Mouse (Mus musculus) CH12.LX (cell line): ENCODE data around the gene H2-Oa.

ENCODE experiments used
- CTCF ChIP-seq, 2 experiments: IDR thresholded peaks in 1 of 2; conservative IDR thresholded peaks in 1 of 2; 2 replicates each; pipeline ENCODE4 v1.5.1; 2011 to 2012; ENCODE audit warnings: low read depth in 2 of 2, low read length in 2 of 2, improper control_type of control experiment in 1 of 2, inconsistent platforms in 1 of 2, mild to moderate bottlenecking in 1 of 2, moderate library complexity in 1 of 2
- EP300 ChIP-seq: IDR thresholded peaks from 2 replicates; pipeline ENCODE4 v1.6.1; 2011; ENCODE audit warnings: low read length, improper control_type of control experiment
- KAT2A ChIP-seq: IDR thresholded peaks from 2 replicates; pipeline ENCODE4 v1.6.1; 2012; ENCODE audit warnings: low read length, improper control_type of control experiment, inconsistent platforms; ENCODE audit not compliant: insufficient replicate concordance

DNA sequence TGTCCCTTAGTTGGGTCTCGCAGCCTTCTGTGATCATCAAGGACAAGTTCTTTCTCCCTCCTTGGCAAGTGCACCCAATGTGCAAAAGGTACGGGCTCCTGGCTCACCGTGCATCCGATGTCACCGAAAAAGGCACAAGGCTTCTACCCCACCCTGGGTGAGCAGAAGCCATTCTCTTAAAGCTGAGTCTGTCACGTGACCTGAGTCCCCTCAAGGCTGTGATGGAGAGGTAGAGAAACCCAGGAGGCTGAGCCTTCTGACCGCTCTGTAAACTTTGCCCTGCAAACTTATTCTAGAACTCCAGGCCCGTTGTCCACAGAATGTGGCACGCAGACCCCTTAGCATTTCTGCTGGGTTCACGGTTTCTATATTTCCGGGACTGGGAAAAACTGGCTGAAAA, 13.1 kb upstream of the H2-Oa start:
- no peak for TF ChIP-seq CTCF (conservative IDR thresholded peaks at IDR 0.05 in 1 of 2, IDR thresholded peaks at IDR 0.05 in 1 of 2; ENCODE audit: low read depth in 2 of 2, low read length in 2 of 2)
- no peak for TF ChIP-seq EP300
- no peak for TF ChIP-seq KAT2A
